Mouse (Mus musculus) lung, postnatal 25 days (tissue): ENCODE measurements around the gene Furin.

Experiments used
- DNase-seq: peaks from one replicate; pipeline ENCODE4 v3.0.0; 2022; ENCODE audit warnings: low spot score

The Furin gene

DNA sequence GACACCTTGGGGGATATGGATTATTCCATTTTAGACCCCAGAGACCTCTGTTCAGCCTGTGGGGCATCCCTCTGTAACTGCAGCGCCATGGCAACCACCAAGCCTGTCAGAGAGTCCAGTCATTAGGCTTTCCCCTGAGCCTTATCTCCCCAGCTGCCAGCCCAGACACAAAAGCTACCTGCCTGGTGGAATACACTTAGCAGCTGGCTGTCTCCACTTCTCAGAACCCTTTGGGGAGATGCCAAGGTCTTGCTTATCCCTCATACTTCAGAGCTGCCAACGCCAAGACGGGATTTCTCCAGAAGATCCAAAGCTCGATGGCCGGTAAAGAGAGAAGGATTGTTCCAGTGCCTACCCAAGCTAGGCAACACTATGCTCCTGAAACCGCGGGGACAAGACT lies 63.4 kb downstream of the Furin start:
- DNase-seq: no peak

DNA sequence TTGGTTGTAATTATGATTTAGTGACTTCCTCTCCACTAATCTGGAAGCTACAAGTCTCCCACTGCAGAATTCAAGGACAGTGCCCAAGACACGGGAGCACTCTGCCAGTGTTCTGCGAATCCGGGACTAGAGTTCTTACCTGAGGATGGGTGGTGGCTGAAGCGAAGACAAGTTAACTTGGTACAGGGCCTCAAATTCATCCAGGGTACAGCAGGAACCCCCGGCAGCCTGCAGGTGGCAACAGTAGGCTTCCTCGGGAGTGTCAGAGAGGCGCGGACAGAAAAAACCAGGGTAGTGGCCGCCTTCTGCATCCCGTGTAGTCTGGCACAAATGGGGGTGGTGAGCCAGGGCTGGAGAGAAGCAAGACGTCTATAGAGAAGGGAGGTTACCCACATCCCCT lies 64.4 kb downstream of the Furin start, which contains the start of gene Unc45a:
Gene Unc45a, minus strand, starts transcription at position 213 of the 400 bp plus-strand sequence.
- DNase-seq: peak; percentile 82

DNA sequence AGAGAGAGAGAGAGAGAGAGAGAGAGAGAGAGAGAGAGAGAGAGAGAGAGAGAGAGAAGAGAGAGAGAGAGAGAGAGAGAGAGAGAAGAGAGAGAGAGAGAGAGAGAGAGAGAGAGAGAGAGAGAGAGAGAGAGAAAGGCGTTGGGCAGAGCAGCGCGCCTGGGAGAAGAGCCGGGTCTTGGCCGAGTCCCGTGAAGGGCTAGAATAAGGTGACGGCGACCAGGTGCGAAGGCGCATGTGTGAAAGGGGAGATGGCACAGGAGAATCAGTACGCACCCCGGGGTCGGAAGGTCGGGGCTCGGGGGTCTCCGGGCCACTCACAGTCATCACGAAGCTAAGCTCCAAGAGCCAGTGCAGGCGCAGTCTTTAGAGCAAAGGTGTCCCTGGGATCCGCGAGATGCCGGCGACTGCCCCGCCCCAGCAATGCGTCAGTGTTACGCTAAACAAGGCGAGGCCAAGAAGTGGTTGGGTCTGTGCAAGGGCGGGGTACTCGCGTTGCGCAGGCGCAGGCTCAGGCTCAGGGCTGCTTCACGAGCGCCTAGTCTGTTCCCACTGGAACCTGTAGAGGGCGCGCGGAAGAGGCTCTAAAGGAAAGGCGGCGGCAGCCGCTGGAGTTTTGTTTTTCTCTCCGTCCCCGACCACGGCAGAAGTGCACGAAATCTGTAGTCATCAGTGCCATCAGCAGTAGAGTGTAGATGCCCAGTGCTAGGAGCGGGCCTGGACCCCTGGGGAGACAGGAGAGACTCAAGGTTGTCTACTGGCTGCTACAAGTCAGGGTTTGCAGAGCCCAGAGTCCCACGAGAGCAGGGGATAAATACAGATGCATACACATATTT lies 65.2 kb downstream of the Furin start:
- DNase-seq: peak; percentile 99

DNA sequence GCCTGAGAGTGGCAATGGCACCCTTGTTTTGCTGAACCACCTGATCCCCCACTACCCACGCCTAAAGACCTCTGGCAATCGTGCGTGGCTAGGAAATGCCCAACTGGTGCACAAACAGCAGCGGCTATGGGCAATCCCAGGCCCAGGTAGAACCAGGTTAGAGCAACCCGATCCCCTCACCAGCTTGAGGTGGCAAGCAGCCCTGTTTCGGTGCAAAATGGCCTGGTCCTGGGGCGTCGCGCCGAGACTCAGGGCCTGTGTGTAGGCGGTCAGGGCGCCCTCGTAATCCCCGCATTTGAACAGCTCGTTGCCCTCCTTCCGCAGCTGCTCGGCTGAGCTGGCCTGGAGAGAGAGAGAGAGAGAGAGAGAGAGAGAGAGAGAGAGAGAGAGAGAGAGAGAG lies 65.9 kb downstream of the Furin start:
- peak; percentile 13 for DNase-seq
